9 mouse cellular contexts compared by ENCODE assay signal in genomic region chr5:16243599-16243998, GRCm38 (mm10).
"Had no signal": no experiment of that assay in that cellular context is flagged by ENCODE, and none has a peak within 500 bp of the region (broad histone marks: within the 10 kb centered on the region; RNA-seq: fewer than 3 reads in every experiment).

No protein-coding gene starts in this region.

- H3K36me3 ChIP-seq: kidney, embryonic 15.5 days; limb, embryonic 13.5 days had no signal

- H3K4me2 ChIP-seq: kidney, embryonic 15.5 days; limb, embryonic 13.5 days had no signal

- H3K27me3 ChIP-seq: kidney, embryonic 15.5 days; limb, embryonic 13.5 days had no signal

- H3K4me1 ChIP-seq: kidney, embryonic 15.5 days; limb, embryonic 13.5 days had no signal

- H3K9me3 ChIP-seq: kidney, embryonic 15.5 days; limb, embryonic 13.5 days had no signal

- DNase-seq: kidney, adult 18-20 months; kidney, postnatal 14 days; left cerebral cortex, postnatal 4 days; lung, adult 18-20 months; right cerebral cortex, postnatal 14 days; thymus, postnatal 36 days had no signal

- H3K27ac ChIP-seq: kidney, embryonic 15.5 days; limb, embryonic 13.5 days; liver, embryonic 14.5 days had no signal

- H3K4me3 ChIP-seq: kidney, embryonic 15.5 days; limb, embryonic 13.5 days had no signal

- H3K9ac ChIP-seq: kidney, embryonic 15.5 days; limb, embryonic 13.5 days; liver, embryonic 14.5 days had no signal
